Mouse (Mus musculus) liver, adult 2 months (tissue): ENCODE measurements around the gene Col25a1.

Experiments
- CTCF ChIP-seq: fragments of 200-500 bp; IDR thresholded peaks from 2 replicates; pipeline ENCODE4 v1.5.1; 2011; ENCODE audit warnings: low read depth, low read length, control low read depth
- POLR2A ChIP-seq: fragments of 200-500 bp; IDR thresholded peaks from 2 replicates; pipeline ENCODE4 v1.6.1; 2011; ENCODE audit warnings: low read length, control low read depth; ENCODE audit not compliant: insufficient read depth; ENCODE audit errors: extremely low read depth

- no peak for TF ChIP-seq POLR2A
- TF ChIP-seq CTCF: no peak
These were observed 124.8 kb downstream of the Col25a1 start for GRCm38 (mm10) chr3:130256059-130256458.
